Mouse (Mus musculus) gastrocnemius, postnatal 4 days (tissue): Measurements from ENCODE around the gene Epb41l2. TPM values are rescaled to one million over a fixed set of nuclear protein-coding genes. Genes with fewer than 3 reads are reported as not detected.

ENCODE experiments used
- DNase-seq, 2 experiments: peaks; one replicate each; pipeline ENCODE4 v3.0.0; 2021 to 2022; ENCODE audit warnings: low spot score in 2 of 2, mixed read lengths in 2 of 2
- total RNA-seq, 2 experiments: library from RNA; stranded (reverse); gene quantifications; 2 replicates each; pipeline ENCODE4 v1.2.3; 2021

Gene Epb41l2
- total RNA-seq, 2 experiments from 2014 or later, result 169 to 187 TPM

- peak in 1 of 2 experiments; percentile 0 for DNase-seq
Observed at GRCm38 (mm10) chr10:25541097-25541496, 181.5 kb downstream of the Epb41l2 start.

GRCm38 (mm10) chr10:25552936-25553335 lies 193.3 kb downstream of the Epb41l2 start:
- DNase-seq, result no peak

DNA sequence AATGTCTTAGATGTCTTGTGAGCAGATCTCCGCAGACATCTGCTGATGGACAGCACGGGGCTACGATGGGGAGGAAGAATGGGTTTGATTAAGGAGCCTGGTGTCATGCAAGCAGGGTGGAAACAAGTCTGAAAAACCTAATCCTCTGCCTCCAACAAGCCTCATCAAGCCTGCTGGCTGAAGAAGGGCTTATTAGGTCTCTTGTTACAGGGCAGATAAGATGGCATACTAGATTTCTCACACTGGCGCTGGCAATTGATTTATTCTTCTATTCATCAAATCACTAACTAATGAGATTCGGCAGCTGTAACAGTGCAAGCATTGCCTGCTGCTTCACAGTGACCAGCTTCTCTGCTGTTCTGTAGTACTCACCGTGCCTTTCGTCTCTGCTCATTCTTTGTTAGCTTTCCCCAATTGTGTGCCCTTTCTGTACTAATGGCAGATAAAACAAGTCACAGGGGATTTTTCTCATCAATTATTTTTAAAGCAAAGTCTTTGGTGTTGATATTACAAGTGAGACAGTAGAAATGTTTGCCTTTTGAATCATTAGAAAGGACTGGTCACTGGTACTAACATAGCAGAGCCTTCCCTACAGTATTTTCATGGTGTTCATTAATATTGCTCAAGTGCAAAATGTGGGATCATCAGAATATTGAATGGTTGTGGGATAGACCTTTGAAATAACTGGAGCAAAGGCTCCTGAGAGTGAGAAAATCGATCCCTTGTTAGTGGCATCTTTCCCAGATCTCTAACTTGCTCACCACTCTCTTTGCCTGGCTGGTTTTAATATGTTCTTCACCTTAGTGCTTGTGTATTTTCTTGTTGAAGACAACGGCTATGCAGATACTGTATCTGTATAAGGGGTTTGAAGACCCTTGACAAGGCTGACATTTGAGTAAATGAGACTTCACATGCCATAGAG lies 212.0 kb downstream of the Epb41l2 start:
- no peak for DNase-seq

Other genes starting within 250 kb of the Epb41l2 start
- gene Akap7, start 51.9 kb upstream of the Epb41l2 start, total RNA-seq, result 10 to 100 TPM; 45.7 to 50.9 TPM
- not detected for gene Smlr1, start 176.5 kb downstream of the Epb41l2 start, total RNA-seq